Mouse (Mus musculus) left cerebral cortex, adult 9 months (tissue): Measurements from ENCODE around the gene Fzd10.

Experiments
- DNase-seq, 2 experiments: peaks; one replicate each; pipeline ENCODE4 v3.0.0; 2022; ENCODE audit warnings: low spot score in 2 of 2

Fzd10 gene

GRCm38 (mm10) chr5:128600072-128601021 lies at the start of gene Fzd10:
Fzd10 (plus strand) TSS chr5:128600844.
- no peak for DNase-seq

GRCm38 (mm10) chr5:128551448-128551847 lies 49.2 kb upstream of the Fzd10 start:
- no peak for DNase-seq

DNA sequence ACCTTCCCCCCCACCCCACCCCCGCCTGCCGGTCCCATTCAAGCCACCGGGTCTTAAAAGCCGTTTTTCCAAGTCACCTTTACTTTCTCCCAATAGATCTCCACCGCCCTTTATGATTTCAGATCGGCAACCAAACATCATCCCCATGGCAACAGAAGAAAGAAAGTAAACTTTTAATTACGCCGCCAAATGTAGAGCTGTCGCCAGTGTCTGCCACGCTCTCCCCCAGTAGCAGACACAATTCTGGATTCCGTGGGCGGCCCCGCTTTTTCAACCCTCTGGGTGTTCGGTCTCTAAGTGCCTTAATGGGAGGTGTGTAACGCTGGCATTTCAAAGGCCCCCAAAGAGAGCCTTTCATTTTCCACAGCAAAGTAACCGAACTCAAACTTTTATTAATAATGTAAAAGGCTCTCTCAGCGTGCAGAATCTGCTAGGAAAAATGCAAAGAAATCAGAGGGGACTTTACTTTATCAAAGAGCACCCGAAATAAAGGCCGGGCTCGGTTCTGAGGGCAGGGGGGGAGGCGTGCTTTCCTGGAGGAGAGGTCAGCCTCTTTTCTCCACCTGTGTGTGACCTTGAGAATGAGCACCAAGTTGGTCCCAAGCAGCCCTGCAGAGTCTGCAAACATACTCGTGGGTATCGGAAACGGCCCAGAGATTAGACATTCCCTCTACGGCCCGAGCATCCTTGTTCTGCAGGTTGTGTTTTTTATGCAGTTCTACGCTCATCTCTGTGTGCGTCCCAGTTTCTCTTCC lies 48.3 kb upstream of the Fzd10 start:
- DNase-seq = no peak

- no peak for DNase-seq
Observed at GRCm38 (mm10) chr5:128558126-128558525, 42.5 kb upstream of the Fzd10 start.

- no peak for DNase-seq
Observed at GRCm38 (mm10) chr5:128567313-128567712, 33.3 kb upstream of the Fzd10 start.

- DNase-seq = no peak
Observed at GRCm38 (mm10) chr5:128568970-128569369, 31.7 kb upstream of the Fzd10 start.

DNA sequence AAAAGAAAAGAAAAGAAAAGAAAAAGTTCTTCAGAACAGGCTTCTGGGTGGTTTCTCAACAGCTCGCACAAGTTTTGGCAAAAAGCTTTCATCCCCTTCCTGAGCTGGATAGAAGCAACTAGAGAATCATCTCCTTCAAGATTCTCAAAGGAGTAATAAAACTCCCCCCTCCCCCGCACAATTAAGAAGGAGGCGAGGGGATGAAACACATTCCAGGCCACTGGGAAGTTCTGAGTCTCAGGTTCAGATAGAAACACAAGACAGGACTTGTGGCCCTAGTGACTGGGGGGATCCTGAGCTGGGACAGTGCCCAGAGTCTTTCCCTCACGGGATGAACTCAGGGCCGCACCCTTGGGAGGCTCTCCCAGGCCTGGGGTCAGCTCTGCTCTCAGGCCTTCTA lies 30.6 kb upstream of the Fzd10 start:
- no peak for DNase-seq

DNA sequence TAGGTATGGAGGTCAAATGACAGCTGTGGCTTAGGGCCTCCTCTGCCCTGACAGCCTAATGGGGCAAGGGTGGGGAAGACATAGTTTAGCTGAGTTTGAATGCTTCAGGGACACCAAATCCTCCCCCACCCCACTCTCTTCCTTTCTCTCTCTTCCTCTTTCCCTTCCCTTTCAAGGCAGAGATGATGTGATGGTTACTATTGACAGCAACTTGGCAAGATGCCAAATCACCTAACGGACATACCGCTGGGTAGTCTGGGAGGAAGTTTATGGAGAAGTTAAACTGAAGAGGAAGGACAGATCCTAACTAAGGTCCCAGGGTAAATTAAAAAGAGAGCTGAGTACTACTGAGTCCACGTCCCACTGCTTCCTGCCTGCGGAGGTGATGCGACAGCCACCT lies 29.8 kb upstream of the Fzd10 start:
- DNase-seq = no peak

DNA sequence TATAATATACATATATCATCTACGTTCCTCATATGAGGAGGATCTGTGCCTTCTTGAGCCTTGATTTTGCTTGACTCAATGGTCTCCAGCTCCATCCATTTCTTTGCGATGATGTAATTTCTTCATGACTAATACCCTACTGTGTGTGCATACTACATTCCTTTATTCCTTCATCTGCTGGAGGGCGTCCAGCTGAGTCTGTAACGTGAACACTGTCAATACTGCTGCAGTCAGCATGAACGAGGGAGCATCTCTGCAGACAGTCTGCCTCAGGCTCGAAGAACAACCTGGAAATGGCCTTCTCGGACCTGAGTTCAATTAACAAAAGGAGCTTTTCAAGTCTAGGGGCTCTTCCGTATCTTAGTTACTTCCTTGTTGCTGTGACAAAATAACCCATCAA lies 28.9 kb upstream of the Fzd10 start:
- DNase-seq = no peak

DNA sequence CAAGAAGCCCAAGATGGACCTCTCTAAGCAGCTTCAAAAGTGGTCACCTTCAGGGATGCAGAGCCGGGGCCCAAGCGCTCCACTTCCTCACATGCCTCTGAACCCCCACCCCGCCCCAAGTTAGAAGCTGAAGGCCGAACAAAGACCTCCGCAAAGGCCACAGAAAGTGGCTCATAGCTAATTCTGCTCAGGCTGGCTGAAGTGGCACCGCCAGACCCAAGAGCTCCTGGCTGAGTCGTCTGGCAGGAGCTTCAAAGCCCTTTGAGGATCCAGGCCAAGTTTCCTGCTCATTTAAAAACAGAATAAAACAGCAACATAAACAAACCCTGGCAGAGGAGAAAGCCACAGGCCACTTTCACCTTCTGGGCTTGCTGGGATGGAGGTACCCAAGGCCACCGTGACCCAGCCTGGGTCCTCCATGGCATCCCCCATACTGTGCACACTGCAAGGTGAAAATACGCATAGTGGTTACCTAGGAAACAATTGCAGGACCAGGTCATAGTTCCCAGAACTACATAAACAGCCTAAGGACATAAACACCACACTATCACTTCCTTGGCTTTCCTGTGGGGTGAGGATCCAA lies 24.6 kb upstream of the Fzd10 start:
- peak; percentile 8 to 45 for DNase-seq

DNA sequence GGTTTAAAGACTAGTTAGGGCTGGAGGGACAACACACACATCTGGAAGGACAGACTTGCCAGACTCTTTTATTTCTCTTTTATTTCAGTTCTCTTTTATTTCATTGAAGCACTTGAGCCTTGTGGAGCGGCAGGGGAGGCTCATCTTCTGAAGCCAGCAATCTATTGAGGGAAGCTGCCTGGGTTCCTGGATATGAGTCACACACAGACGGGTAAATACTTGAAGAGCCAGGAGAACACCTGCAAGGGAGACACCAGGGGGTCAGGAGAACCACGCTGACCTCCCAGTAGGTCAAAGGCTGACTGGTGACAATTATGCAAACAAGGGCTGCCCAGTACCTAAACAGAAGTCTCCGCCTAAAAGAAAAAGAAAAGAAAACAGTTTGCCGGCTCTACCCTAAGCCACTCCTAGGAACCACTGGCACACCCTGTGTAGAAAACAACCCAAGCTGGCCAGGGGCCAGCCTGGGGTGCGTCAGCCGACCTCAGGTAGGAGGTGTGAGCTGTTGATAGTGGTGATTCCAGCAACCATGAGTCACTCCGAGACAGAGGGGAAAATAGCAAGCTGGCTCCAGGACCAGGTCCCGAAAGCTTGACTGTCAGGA lies 21.5 kb upstream of the Fzd10 start:
- no peak for DNase-seq

DNA sequence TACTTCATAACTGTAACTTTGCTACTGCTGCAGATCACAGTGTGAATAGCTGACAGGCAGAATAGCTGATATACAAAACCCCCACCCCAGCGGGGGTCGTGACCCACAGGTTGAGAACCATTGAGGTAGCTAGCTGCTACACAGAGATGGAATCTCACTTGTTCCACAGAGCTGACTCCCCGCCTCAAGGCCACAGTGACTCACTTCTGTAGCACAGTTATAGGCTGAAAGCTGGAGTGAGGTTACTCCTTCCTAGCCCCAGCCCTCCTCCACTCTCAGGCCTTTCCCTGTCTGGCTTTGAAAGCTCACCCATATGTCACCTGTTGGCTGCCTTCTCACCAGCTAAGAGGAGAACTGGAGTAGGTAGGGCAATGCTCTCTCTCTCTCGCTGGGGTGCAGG lies 19.7 kb upstream of the Fzd10 start:
- no peak for DNase-seq

DNA sequence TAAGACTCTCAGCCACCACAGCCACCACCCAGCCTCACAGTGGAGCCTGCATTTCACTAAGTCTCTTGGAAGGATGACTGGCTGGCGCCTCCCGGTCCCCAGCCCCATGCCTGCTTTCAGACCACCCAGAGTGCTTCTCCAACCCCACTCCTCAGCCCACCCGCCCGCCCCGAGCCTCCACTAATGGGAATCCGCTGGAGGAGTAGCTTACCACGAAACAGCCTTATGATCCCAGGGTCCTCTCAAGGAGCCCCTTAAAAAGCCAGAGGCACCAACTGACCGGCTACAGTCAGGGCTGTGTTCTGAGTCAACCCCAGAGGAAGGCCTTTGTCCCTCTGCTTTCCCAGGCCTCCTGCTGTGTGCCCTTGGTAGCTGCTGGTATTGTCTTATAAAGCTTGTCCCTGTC lies 19.1 kb upstream of the Fzd10 start:
- no peak for DNase-seq

GRCm38 (mm10) chr5:128589231-128589630 lies 11.4 kb upstream of the Fzd10 start:
- no peak for DNase-seq

GRCm38 (mm10) chr5:128593446-128593845 lies 7.2 kb upstream of the Fzd10 start:
- DNase-seq = no peak

DNA sequence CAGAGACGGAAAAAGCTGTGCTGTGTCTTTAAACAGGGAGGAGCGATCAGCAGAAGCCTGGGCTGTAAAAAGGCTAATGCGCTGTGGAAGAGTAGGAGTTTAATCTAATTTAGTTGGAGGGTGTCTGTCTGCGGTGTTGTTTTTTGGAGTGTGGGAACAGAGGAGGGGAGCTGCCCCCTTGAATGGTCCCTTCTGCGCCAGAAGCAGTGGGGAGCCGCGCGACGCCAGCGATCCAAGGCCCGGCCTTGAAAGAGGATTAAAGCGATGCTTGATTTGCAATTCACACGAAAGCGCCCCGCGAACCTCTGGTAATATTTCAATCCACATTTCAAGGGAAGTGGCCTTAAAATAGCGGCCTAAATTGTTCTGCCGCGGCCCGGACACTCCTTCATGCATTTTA lies 3.8 kb upstream of the Fzd10 start:
- DNase-seq = no peak

DNA sequence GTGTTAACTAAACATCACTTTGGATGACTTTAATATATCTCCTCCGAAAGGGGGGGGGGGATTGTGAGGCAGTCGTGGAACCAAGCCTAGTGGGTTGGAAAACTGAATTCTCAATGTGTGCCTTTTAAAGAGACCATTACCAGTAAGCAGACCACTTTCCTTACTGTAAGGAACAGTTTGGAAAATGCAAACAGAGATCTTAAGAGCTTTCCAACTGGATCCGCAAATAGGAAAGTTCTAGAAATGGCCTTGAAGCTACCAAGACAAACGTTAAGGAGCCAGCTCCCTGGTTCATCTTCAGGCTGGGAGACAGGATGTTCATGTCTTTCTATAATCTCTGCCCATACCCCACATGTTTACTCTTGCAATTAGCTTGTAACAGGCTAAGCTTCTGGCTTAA lies 3.3 kb upstream of the Fzd10 start:
- DNase-seq = no peak

DNA sequence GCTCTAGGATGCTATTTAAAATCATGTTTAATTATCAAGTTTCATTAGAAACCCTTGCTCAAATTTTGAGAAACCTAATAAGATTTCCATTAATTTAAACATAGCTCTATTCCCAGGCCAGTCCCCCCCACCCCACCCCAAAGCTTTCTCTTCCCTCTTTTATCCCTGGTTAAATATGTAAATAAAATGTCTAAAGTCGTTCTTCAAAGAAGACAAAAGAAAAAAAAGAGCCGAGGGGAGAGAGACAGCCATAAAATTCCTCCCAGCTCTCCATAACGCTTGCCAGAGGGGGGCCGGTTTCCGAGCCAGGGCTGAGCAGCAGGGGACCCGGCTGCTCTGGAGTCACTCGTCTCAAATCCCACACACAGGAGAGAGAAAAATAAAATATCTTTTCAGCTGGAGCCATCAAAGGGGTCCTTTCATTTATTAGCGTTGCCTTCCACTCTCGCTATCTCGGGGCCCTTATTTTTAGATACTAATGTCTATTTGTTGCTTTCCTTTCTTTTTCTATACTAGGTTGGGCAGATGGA lies 2.4 kb upstream of the Fzd10 start:
- DNase-seq = no peak

- DNase-seq = no peak
Observed at GRCm38 (mm10) chr5:128598760-128599364, 1.8 kb upstream of the Fzd10 start.

- no peak for DNase-seq
Observed at GRCm38 (mm10) chr5:128599365-128600071, 1.1 kb upstream of the Fzd10 start.
